Mouse (Mus musculus): Measurements from ENCODE around the gene Terf2. TPM values are rescaled to one million over a fixed set of nuclear protein-coding genes. Genes with fewer than 3 reads are reported as not detected.

Gene Terf2
- polyA plus RNA-seq, 1 experiment from 2014 or later = 15.1 TPM

DNA sequence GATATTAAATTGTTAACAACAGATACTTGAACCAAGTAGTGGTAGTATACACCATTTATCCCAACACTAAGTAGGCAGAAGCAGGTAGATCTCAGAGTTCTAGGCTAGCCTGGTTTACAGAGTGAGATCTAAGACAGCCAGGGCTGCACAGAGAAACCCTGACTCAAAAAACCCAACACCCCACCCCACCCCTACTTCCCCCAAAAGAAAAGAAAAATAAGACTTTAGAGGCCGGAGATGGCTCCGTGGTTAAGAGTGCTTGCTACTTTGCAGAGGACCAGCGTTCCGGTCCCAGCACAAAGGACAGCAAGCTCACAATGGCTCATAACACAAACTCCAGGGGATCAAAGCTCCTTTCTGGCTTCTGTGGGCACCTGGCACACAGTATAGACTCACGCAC, 10.3 kb downstream of the Terf2 start:
- no peaks in the 10 kb centered on the region for H3K27me3 ChIP-seq (replicated peaks; ENCODE audit: control insufficient read depth, insufficient read depth, low read length)
- 95% methylated on average over 5 of the region's 5 CpGs for WGBS

DNA sequence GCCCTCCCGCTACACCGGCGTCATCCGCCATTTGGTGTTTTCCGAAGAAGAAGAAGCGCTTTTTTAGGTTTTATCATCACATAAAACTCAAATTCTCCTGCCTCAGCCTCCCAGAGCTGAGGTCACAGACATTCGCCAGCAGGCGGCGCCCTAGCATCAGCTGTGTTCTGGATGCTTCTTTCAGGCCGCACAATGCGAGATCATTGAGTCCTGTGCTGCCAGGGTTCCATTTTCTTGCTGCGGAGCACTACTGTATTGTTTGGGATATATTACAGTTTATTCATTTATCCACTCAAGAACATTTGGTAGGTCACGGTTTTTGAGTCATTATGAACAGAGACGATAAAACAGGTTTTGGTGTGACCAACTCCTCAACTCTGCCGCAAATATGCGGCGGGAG, 11.0 kb downstream of the Terf2 start:
- Histone ChIP-seq H3K4me3 (ENCODE audit: low read depth, low read length) (no peak overlapping the region), H3K27ac (replicated peaks; ENCODE audit: low read depth, low read length) (no peak overlapping the region), H3K27me3 (replicated peaks; ENCODE audit: control insufficient read depth, insufficient read depth, low read length) (no peaks in the 10 kb centered on the region), H3K4me1 (ENCODE audit: control insufficient read depth, insufficient read depth, low read length) (no peaks in the 10 kb centered on the region), H3K36me3 (ENCODE audit: control insufficient read depth, insufficient read depth, low read length) (peaks cover 86% of the 10 kb centered on the region), H3K4me2 (ENCODE audit: low read depth, low read length) (no peak overlapping the region), H3K9me3 (ENCODE audit: control insufficient read depth, low read length) (no peaks in the 10 kb centered on the region), H3K9ac (ENCODE audit: low read depth, low read length) (no peak overlapping the region)
- WGBS = 98% methylated on average over 17 of the region's 17 CpGs
- no peak for ATAC-seq (ENCODE audit: low read depth)
- DNase-seq (ENCODE audit: low spot score) = no peak

More for the DNA sequence above, 10.3 kb downstream of the Terf2 start:
- ATAC-seq (ENCODE audit: low read depth) (no peak), DNase-seq (ENCODE audit: low spot score) (no peak)
- Histone ChIP-seq H3K9ac (ENCODE audit: low read depth, low read length) (no peak overlapping the region), H3K4me1 (ENCODE audit: control insufficient read depth, insufficient read depth, low read length) (no peaks in the 10 kb centered on the region), H3K9me3 (ENCODE audit: control insufficient read depth, low read length) (no peaks in the 10 kb centered on the region), H3K27ac (replicated peaks; ENCODE audit: low read depth, low read length) (no peak overlapping the region), H3K4me2 (ENCODE audit: low read depth, low read length) (no peak overlapping the region), H3K36me3 (ENCODE audit: control insufficient read depth, insufficient read depth, low read length) (peaks cover 86% of the 10 kb centered on the region), H3K4me3 (ENCODE audit: low read depth, low read length) (no peak overlapping the region)

DNA sequence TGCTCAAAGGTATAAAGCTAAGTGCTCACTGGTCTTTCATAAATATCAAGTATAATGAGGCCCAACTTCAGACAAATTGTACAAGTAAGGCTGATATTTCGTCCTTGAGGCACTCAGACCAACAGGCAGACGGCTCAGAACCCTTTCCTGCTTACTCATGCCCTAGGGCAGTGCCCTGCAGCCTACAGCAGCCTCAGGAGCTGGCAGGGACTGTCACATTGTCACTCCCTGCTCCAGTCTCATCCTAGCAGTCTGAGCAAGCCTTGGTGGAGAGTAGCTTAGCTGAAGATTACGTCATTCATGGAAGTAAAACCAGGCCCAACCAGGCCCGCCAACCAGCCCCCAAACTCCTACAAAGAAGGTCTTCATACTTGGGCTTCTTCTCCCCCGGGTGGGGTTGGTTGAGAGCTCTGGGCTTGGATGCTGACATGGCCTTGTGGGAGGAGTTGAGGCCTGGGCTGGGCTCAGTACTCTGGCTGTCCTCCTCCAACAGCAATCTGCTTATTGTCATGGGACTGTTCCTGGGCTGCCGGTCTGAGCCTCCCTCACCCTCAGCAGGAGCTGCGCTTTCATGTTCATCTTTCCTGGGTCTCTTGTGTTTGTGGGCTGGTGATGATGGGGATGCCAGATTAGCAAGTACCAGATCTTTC, 20.0 kb downstream of the Terf2 start:
- 92% methylated on average over 7 of the region's 7 CpGs for WGBS
- Histone ChIP-seq H3K4me3 (ENCODE audit: low read depth, low read length) (no peak overlapping the region), H3K9me3 (ENCODE audit: control insufficient read depth, low read length) (no peaks in the 10 kb centered on the region), H3K27ac (replicated peaks; ENCODE audit: low read depth, low read length) (no peak overlapping the region), H3K9ac (ENCODE audit: low read depth, low read length) (no peak overlapping the region), H3K27me3 (replicated peaks; ENCODE audit: control insufficient read depth, insufficient read depth, low read length) (no peaks in the 10 kb centered on the region), H3K4me2 (ENCODE audit: low read depth, low read length) (no peak overlapping the region), H3K4me1 (ENCODE audit: control insufficient read depth, insufficient read depth, low read length) (no peaks in the 10 kb centered on the region), H3K36me3 (ENCODE audit: control insufficient read depth, insufficient read depth, low read length) (peaks cover 90% of the 10 kb centered on the region)
- ATAC-seq (ENCODE audit: low read depth) (no peak), DNase-seq (ENCODE audit: low spot score) (no peak)

DNA sequence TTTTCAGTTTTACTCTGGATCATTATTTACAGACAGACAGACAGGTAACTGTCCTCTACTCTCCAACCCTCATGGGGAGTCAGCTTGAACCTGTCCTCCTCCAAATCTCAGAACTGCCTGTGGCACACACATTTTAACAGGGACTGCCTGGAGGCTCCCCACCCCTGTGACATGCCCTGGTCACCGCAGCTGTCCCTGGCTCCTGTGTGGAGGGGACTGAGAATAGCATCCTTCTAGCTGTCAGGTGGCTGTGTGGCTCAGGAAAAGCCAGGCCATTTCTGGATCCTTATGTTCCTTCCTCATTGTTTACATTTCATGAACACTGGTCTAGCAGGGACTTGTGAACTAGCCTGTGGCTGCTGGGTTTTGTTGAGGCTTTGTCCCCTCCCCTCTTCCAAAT, 22.2 kb downstream of the Terf2 start:
- ATAC-seq (ENCODE audit: low read depth) (no peak), DNase-seq (ENCODE audit: low spot score) (no peak)
- no peaks in the 10 kb centered on the region for H3K27me3 ChIP-seq (replicated peaks; ENCODE audit: control insufficient read depth, insufficient read depth, low read length)
- 67% methylated on average over 1 of the region's 1 CpGs for WGBS
- H3K4me2 ChIP-seq (ENCODE audit: low read depth, low read length) = no peak overlapping the region
- peaks cover 91% of the 10 kb centered on the region for H3K36me3 ChIP-seq (ENCODE audit: control insufficient read depth, insufficient read depth, low read length)
- no peak overlapping the region for H3K4me3 ChIP-seq (ENCODE audit: low read depth, low read length)
- no peaks in the 10 kb centered on the region for H3K9me3 ChIP-seq (ENCODE audit: control insufficient read depth, low read length)
- H3K27ac ChIP-seq (replicated peaks; ENCODE audit: low read depth, low read length) = no peak overlapping the region
- no peaks in the 10 kb centered on the region for H3K4me1 ChIP-seq (ENCODE audit: control insufficient read depth, insufficient read depth, low read length)
- no peak overlapping the region for H3K9ac ChIP-seq (ENCODE audit: low read depth, low read length)

DNA sequence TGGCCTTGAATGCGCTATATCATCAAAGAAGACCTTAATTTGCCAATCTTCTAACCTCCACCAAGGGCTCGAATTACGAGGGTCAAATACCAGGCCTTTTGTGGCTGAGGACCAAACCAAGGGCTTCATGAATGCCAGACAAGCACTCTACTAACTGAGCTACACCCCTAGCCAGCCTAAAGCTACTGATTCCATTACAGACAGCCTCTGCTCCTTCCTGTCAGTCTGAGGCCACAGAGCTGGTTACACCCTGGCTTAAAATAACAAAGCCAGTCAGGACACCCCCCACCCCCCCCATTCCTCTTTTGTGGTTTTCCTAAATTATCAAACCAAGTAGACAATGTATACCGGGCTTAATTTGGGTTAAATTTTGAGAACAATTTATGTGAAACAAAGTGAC, 22.6 kb downstream of the Terf2 start:
- no peak overlapping the region for H3K4me3 ChIP-seq (ENCODE audit: low read depth, low read length)
- H3K4me2 ChIP-seq (ENCODE audit: low read depth, low read length) = no peak overlapping the region
- ATAC-seq (ENCODE audit: low read depth) = no peak; the same call in 1 of the 2 replicates
- 0 out of 2 replicates have a peak overlapping the region, but pooled peaks have one; percentile 9 for H3K9ac ChIP-seq (ENCODE audit: low read depth, low read length)
- H3K27ac ChIP-seq (replicated peaks; ENCODE audit: low read depth, low read length) = no peak overlapping the region
- no peaks in the 10 kb centered on the region for H3K9me3 ChIP-seq (ENCODE audit: control insufficient read depth, low read length)
- no peaks in the 10 kb centered on the region for H3K4me1 ChIP-seq (ENCODE audit: control insufficient read depth, insufficient read depth, low read length)
- WGBS = 72% methylated on average over 4 of the region's 4 CpGs
- peaks cover 91% of the 10 kb centered on the region for H3K36me3 ChIP-seq (ENCODE audit: control insufficient read depth, insufficient read depth, low read length)
- DNase-seq (ENCODE audit: low spot score) = peak; percentile 29
- no peaks in the 10 kb centered on the region for H3K27me3 ChIP-seq (replicated peaks; ENCODE audit: control insufficient read depth, insufficient read depth, low read length)

DNA sequence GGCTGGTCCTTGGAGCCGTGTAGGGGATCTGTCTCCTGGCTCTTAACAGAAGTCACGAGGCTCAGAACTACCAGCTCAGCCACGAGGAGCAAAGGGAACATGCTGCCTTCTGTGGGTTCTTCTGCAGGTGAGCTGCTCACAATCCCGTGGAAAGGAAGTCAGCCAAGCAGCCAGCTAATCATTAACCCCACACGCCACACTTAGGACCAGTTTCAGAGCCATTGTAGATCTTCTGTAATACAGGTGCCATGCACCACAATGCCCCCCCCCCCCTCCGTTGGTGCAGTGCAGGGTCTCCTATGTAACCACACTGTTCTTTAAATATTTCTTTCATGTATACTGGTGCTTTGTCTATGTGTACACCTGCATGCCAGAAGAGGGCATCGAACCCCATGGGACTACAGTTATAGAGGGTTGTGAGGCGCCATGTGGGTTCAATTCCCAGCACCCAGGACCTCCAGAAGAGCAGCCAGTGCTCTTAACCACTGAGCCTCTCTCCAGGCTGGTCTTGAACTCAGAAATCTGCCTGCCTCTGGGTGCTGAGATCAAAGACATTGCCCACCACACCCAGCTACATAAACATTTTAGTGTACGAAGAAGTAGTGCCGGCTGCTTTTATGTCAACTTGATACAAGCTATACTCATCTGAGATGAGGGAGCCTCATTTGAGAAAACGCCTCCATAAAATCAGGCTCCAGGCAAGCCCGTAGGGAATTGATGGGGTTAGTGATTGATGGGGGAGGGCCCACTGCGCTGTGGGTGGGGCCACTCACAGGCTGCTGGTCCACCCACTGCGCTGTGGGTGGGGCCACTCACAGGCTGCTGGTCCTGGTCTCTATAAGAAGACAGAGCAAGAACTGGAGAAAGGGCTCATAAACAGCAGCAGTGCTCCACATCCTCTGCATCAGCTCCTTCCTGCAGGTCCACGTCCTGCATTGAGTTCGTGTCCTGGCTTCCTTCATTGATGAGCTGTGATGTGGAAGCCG, 30.5 kb downstream of the Terf2 start, which contains the start of gene Tmed6:
Gene Tmed6, minus strand, starts transcription at position 134 of the 986 bp plus-strand sequence.
- WGBS = 61% methylated on average over 17 of the region's 17 CpGs
- H3K36me3 ChIP-seq (ENCODE audit: control insufficient read depth, insufficient read depth, low read length) = peaks cover 22% of the 10 kb centered on the region
- DNase-seq (ENCODE audit: low spot score) = no peak
- no peak within 1 kb of the TSS for H3K27ac ChIP-seq (replicated peaks; ENCODE audit: low read depth, low read length)
- no peak within 1 kb of the TSS for H3K4me2 ChIP-seq (ENCODE audit: low read depth, low read length)
- H3K4me3 ChIP-seq (ENCODE audit: low read depth, low read length) = no peak within 1 kb of the TSS
- no peaks in the 10 kb centered on the region for H3K27me3 ChIP-seq (replicated peaks; ENCODE audit: control insufficient read depth, insufficient read depth, low read length)
- no peaks in the 10 kb centered on the region for H3K4me1 ChIP-seq (ENCODE audit: control insufficient read depth, insufficient read depth, low read length)
- no peak within 1 kb of the TSS for H3K9ac ChIP-seq (ENCODE audit: low read depth, low read length)
- no peaks in the 10 kb centered on the region for H3K9me3 ChIP-seq (ENCODE audit: control insufficient read depth, low read length)
- ATAC-seq (ENCODE audit: low read depth) = no peak

DNA sequence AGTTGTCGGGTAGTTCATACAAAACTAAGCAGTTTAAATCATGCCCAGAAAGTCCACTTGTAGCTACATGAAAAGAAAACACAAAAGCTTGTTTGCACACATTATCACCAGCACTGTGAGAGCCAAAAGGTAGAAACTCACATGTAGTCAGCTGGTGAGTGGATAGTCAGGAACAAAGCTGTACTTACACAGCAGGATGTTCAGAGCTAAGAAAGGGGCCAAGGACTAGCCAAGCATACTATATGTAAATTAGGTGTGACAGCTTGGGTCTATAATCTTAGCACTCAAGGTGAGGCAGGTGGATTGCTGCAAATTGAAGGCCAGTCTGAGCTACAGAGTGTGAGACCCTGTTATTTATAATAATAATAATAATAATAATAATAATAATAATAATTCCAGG, 33.7 kb downstream of the Terf2 start:
- no peak overlapping the region for H3K4me2 ChIP-seq (ENCODE audit: low read depth, low read length)
- H3K36me3 ChIP-seq (ENCODE audit: control insufficient read depth, insufficient read depth, low read length) = peaks cover 20% of the 10 kb centered on the region
- ATAC-seq (ENCODE audit: low read depth) = no peak
- DNase-seq (ENCODE audit: low spot score) = no peak
- H3K27ac ChIP-seq (replicated peaks; ENCODE audit: low read depth, low read length) = no peak overlapping the region
- H3K4me3 ChIP-seq (ENCODE audit: low read depth, low read length) = no peak overlapping the region
- no peaks in the 10 kb centered on the region for H3K9me3 ChIP-seq (ENCODE audit: control insufficient read depth, low read length)
- H3K4me1 ChIP-seq (ENCODE audit: control insufficient read depth, insufficient read depth, low read length) = peaks cover 5% of the 10 kb centered on the region; the same call in 1 of the 2 replicates
- 83% methylated on average over 1 of the region's 1 CpGs for WGBS
- H3K9ac ChIP-seq (ENCODE audit: low read depth, low read length) = no peak overlapping the region
- no peaks in the 10 kb centered on the region for H3K27me3 ChIP-seq (replicated peaks; ENCODE audit: control insufficient read depth, insufficient read depth, low read length)

DNA sequence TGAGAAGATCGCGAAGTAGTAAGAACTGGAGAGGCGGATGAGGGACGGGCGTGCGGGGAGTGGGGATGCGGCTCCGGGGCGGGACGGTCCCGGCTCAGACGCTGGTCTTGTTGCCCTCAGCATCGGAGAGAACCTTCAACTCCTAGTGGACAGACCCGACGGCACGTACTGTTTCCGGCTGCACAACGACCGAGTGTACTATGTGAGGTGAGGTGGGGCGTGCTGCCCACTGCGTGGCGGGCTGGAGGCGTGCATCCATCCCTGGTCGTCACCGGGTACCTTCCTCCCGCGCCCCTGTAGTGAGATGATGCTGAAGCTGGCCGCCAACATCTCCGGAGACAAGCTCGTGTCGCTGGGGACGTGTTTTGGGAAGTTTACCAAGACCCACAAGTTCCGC, 39.4 kb downstream of the Terf2 start:
- Histone ChIP-seq H3K9me3 (ENCODE audit: control insufficient read depth, low read length) (no peaks in the 10 kb centered on the region), H3K27ac (replicated peaks; ENCODE audit: low read depth, low read length) (0 out of 2 replicates have a peak overlapping the region, but pooled peaks have one; percentile 11), H3K4me2 (ENCODE audit: low read depth, low read length) (peak overlapping the region; percentile 67), H3K9ac (ENCODE audit: low read depth, low read length) (peak overlapping the region; percentile 83), H3K36me3 (ENCODE audit: control insufficient read depth, insufficient read depth, low read length) (peaks cover 49% of the 10 kb centered on the region), H3K4me3 (ENCODE audit: low read depth, low read length) (peak overlapping the region; percentile 90), H3K4me1 (ENCODE audit: control insufficient read depth, insufficient read depth, low read length) (peaks cover 14% of the 10 kb centered on the region), H3K27me3 (replicated peaks; ENCODE audit: control insufficient read depth, insufficient read depth, low read length) (no peaks in the 10 kb centered on the region)
- WGBS = 1% methylated on average over 13 of the region's 33 CpGs
- DNase-seq (ENCODE audit: low spot score) (peak; percentile 13), ATAC-seq (ENCODE audit: low read depth) (peak; percentile 51)

Measured in embryonic facial prominence, embryonic 14.5 days (tissue).